20 mouse cellular contexts compared by ENCODE assay signal in the genomic region with DNA sequence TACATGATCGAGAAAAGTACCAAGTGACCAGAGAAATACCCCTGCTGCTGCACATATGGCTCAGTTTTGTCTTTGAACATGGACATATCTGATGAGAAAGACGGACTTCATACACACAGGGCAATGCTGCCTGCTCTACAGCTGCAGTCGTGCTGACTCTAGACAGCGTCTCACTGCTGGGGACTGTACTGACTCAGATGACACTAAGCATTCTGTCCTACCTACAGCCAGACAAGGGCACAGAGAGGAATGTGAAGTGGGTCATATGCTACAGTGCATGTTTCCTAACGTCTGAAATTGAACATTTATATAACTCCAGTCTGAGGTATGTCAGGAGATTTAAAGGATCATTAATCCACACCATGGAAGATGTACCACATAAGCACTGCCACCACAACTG. TPM values are rescaled to one million over a fixed set of nuclear protein-coding genes. Genes with fewer than 3 reads are reported as not detected.
"Had no signal": no experiment of that assay in that cellular context is flagged by ENCODE, and none has a peak within 500 bp of the region (broad histone marks: within the 10 kb centered on the region; RNA-seq: fewer than 3 reads in every experiment).

No protein-coding gene starts in this region.

- ATAC-seq: liver, postnatal 0 days; lung, postnatal 0 days; midbrain, embryonic 13.5 days; midbrain, embryonic 15.5 days had no signal

- H3K4me1 ChIP-seq: lung, embryonic 15.5 days; midbrain, embryonic 13.5 days; midbrain, embryonic 15.5 days; neural tube, embryonic 12.5 days; stomach, embryonic 15.5 days had no signal

- DNase-seq: liver, postnatal 0 days; lung, adult 2 months; lung, postnatal 14 days; lung, postnatal 36 days; right cerebral cortex, postnatal 14 days; thymus, adult 2 months; thymus, postnatal 25 days; thymus, postnatal 4 days had no signal

- H3K4me3 ChIP-seq: lung, embryonic 15.5 days; megakaryocyte, embryonic 14.5 days; midbrain, embryonic 13.5 days; midbrain, embryonic 15.5 days; neural tube, embryonic 12.5 days; stomach, embryonic 15.5 days had no signal

- H3K9ac ChIP-seq: liver, postnatal 0 days; lung, embryonic 15.5 days; midbrain, embryonic 13.5 days; midbrain, embryonic 15.5 days; neural tube, embryonic 12.5 days; stomach, embryonic 15.5 days had no signal

- H3K27ac ChIP-seq: lung, embryonic 15.5 days; macrophage; midbrain, embryonic 13.5 days; midbrain, embryonic 15.5 days; neural tube, embryonic 12.5 days; stomach, embryonic 15.5 days; stomach, postnatal 0 days had no signal

- H3K4me2 ChIP-seq: lung, embryonic 15.5 days; midbrain, embryonic 13.5 days; midbrain, embryonic 15.5 days; neural tube, embryonic 12.5 days; stomach, embryonic 15.5 days had no signal

- H3K9me3 ChIP-seq: lung, embryonic 15.5 days; megakaryocyte, embryonic 14.5 days; midbrain, embryonic 13.5 days; midbrain, embryonic 15.5 days; neural tube, embryonic 12.5 days; stomach, embryonic 15.5 days had no signal

- H3K27me3 ChIP-seq: lung, embryonic 15.5 days; megakaryocyte, embryonic 14.5 days; midbrain, embryonic 13.5 days; midbrain, embryonic 15.5 days; neural tube, embryonic 12.5 days; stomach, embryonic 15.5 days had no signal

RNA-seq across cellular contexts. Expression of gene Corin, which starts 9.5 kb away (rescaled TPM):
- total RNA-seq: megakaryocyte progenitor cell, adult 5-6 weeks; monocyte, adult 5-6 weeks; neutrophil, adult 5-6 weeks had no signal
- polyA plus RNA-seq: macrophage had no signal
